ENCODE assay signal across 8 mouse cellular contexts in the genomic region with DNA sequence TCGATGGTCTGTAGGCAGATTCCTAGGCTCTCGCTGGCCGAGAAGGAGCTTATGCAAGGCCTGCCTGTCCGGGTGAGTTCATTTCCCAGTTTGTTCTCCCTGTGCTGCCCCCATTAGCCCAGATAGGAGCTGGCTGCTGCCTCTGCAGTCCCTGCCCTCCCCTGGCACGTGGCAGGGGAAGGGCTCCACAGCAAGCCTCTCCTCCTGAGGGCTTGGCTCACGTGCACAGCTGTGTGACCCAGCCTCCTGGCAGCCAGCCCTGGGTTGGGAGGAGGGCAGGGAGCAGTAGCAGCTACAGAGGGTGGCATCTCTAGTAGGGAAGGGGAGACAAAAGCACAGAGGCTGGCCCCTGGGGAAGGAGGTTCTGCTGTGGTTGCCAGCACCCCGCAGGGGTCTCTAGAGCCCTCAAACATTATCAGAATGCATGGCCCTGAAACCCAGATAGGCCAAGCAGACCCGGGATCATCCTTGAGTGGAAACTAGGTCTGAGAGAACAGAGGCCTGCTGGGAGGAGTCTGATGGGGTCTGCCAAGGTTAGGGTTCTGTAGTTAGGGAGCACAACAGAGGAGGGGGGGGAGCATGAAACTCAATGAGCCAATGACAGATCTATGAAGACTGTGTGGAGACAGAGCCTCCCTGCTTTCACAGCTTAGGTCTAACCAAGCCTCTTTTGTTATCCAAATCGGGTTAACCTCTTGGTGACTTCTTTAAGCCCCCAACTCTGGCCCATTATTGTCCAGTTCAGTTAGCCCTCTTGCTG. TPM values are rescaled to one million over a fixed set of nuclear protein-coding genes. Genes with fewer than 3 reads are reported as not detected.
DNase-seq lines count a peak whose midpoint lies in the region; ATAC-seq and TF ChIP-seq lines count a peak whose summit lies in the region.

No protein-coding gene starts in this region.

- ATAC-seq in forebrain, postnatal 0 days: peak; percentile 62
- ATAC-seq in CD4-positive, CD25-positive, alpha-beta regulatory T cell, adult 4 months: no peak

- H3K36me3 ChIP-seq in forebrain, postnatal 0 days (ENCODE audit: insufficient read depth): peaks cover 60% of the 10 kb centered on the region

- 48% methylated on average over 9 of the region's 9 CpGs for WGBS in forebrain, postnatal 0 days

- H3K27ac ChIP-seq in brown adipose tissue, adult 24 weeks (replicated peaks; ENCODE audit: low read depth, low read length): peak overlapping the region; percentile 91
- H3K27ac ChIP-seq in forebrain, postnatal 0 days (ENCODE audit: low read depth, low read length): peak overlapping the region; percentile 77

- no peak overlapping the region for H3K9ac ChIP-seq in forebrain, postnatal 0 days

- H3K4me3 ChIP-seq in brown adipose tissue, adult 24 weeks (ENCODE audit: insufficient read depth, low read depth, low read length): peak overlapping the region; percentile 13; the same call in 1 of the 2 replicates
- H3K4me3 ChIP-seq in forebrain, postnatal 0 days (ENCODE audit: low read depth, low read length): no peak overlapping the region

- H3K4me2 ChIP-seq in forebrain, postnatal 0 days (ENCODE audit: low read depth): no peak overlapping the region

- peak; percentile 30 for DNase-seq in 416B (ENCODE audit: low read depth)
- peak; percentile 72 for DNase-seq in forebrain, postnatal 0 days
- DNase-seq in heart, postnatal 14 days: peak; percentile 92 to 98
- DNase-seq in kidney, postnatal 4 days: peak; percentile 80 to 85
- DNase-seq in lung, postnatal 25 days (ENCODE audit: low spot score): peak; percentile 98
- peak; percentile 79 for DNase-seq in right cerebral cortex, postnatal 25 days

- H3K27me3 ChIP-seq in forebrain, postnatal 0 days (ENCODE audit: insufficient read depth, low read length): no peaks in the 10 kb centered on the region

- H3K4me1 ChIP-seq in brown adipose tissue, adult 24 weeks (ENCODE audit: control insufficient read depth, insufficient read depth, insufficient read length, low read length): peaks cover 58% of the 10 kb centered on the region
- peaks cover 16% of the 10 kb centered on the region for H3K4me1 ChIP-seq in forebrain, postnatal 0 days (ENCODE audit: insufficient read depth)

- no peak for TF ChIP-seq CTCF in forebrain, postnatal 0 days (IDR thresholded peaks at IDR 0.05; ENCODE audit: low read depth)

- intact Hi-C loops in heart, postnatal 14 days (cut with DNase I): no loop called here

- no peaks in the 10 kb centered on the region for H3K9me3 ChIP-seq in forebrain, postnatal 0 days (ENCODE audit: low read length)

RNA-seq across cellular contexts. Expression of a gene that starts 10.0 kb away (rescaled TPM):
- 11.7 and 14.6 TPM in 2 replicates for polyA plus RNA-seq in brown adipose tissue, adult 24 weeks (2012; ENCODE audit: insufficient read depth, insufficient read length, missing spikeins)
- total RNA-seq in forebrain, postnatal 0 days (2014; rRNA removed): 26.5 and 36.7 TPM in 2 replicates
- polyA plus RNA-seq in forebrain, postnatal 0 days (2015; fragmentation: Nextera tagmentation; extraction: Ambion mirVana): 28.5 and 43.2 TPM in 2 replicates
- total RNA-seq in heart, postnatal 14 days (2021): 10 to 100 TPM; 20.9 to 26.6 TPM
- 10 to 100 TPM; 10.6 to 13.4 TPM for polyA plus RNA-seq in CD4-positive, CD25-positive, alpha-beta regulatory T cell, adult 4 months (2017; shearing (Covaris generic))

RNA-seq across cellular contexts. Expression of a gene that starts 22.8 kb away (rescaled TPM):
- 9.4 and 9.6 TPM in 2 replicates for polyA plus RNA-seq in brown adipose tissue, adult 24 weeks (2012; ENCODE audit: insufficient read depth, insufficient read length, missing spikeins)
- total RNA-seq in forebrain, postnatal 0 days (2014; rRNA removed): 223 and 225 TPM in 2 replicates
- 129 and 150 TPM in 2 replicates for polyA plus RNA-seq in forebrain, postnatal 0 days (2015; fragmentation: Nextera tagmentation; extraction: Ambion mirVana)
- 1 to 10 TPM; 7.4 to 8.6 TPM for total RNA-seq in heart, postnatal 14 days (2021)
- polyA plus RNA-seq in CD4-positive, CD25-positive, alpha-beta regulatory T cell, adult 4 months (2017; shearing (Covaris generic)): under 1 TPM; 0.35 to 0.68 TPM

RNA-seq across cellular contexts. Expression of a gene that starts 36.5 kb away (rescaled TPM):
- 2.9 and 5.5 TPM in 2 replicates for polyA plus RNA-seq in brown adipose tissue, adult 24 weeks (2012; ENCODE audit: insufficient read depth, insufficient read length, missing spikeins)
- total RNA-seq in forebrain, postnatal 0 days (2014; rRNA removed): 4.6 and 9.1 TPM in 2 replicates
- polyA plus RNA-seq in forebrain, postnatal 0 days (2015; fragmentation: Nextera tagmentation; extraction: Ambion mirVana): 13.1 and 14.4 TPM in 2 replicates
- total RNA-seq in heart, postnatal 14 days (2021): 1 to 10 TPM; 5.5 to 5.6 TPM
- 10 to 100 TPM; 50.3 to 73.8 TPM for polyA plus RNA-seq in CD4-positive, CD25-positive, alpha-beta regulatory T cell, adult 4 months (2017; shearing (Covaris generic))

RNA-seq across cellular contexts. Expression of a gene that starts 41.5 kb away (rescaled TPM):
- 3.3 and 4.1 TPM in 2 replicates for polyA plus RNA-seq in brown adipose tissue, adult 24 weeks (2012; ENCODE audit: insufficient read depth, insufficient read length, missing spikeins)
- 2.3 and 2.6 TPM in 2 replicates for total RNA-seq in forebrain, postnatal 0 days (2014; rRNA removed)
- polyA plus RNA-seq in forebrain, postnatal 0 days (2015; fragmentation: Nextera tagmentation; extraction: Ambion mirVana): 2.4 and 3.1 TPM in 2 replicates
- 1 to 10 TPM; 1.4 to 1.9 TPM for total RNA-seq in heart, postnatal 14 days (2021)
- polyA plus RNA-seq in CD4-positive, CD25-positive, alpha-beta regulatory T cell, adult 4 months (2017; shearing (Covaris generic)): 1 to 10 TPM; 4.5 to 8.1 TPM

RNA-seq across cellular contexts. Expression of a gene that starts 49.2 kb away (rescaled TPM):
- polyA plus RNA-seq in brown adipose tissue, adult 24 weeks (2012; ENCODE audit: insufficient read depth, insufficient read length, missing spikeins): 1.9 TPM in 1 of 2 replicates, not detected in the other
- 0.10 and 1.8 TPM in 2 replicates for total RNA-seq in forebrain, postnatal 0 days (2014; rRNA removed)
- polyA plus RNA-seq in forebrain, postnatal 0 days (2015; fragmentation: Nextera tagmentation; extraction: Ambion mirVana): 1.1 and 1.5 TPM in 2 replicates
- under 1 TPM; 0.32 to 0.36 TPM for total RNA-seq in heart, postnatal 14 days (2021)
- polyA plus RNA-seq in CD4-positive, CD25-positive, alpha-beta regulatory T cell, adult 4 months (2017; shearing (Covaris generic)): not detected

Comparison
In these comparisons a context has a peak if more than half of its experiments do, and no peak if none do; other contexts are left out.
1. DNase-seq: peak in every context shown above with its lines; median percentile 98 in lung, postnatal 25 days; 95 in heart, postnatal 14 days; 82 in kidney, postnatal 4 days; 79 in right cerebral cortex, postnatal 25 days; 72 in forebrain, postnatal 0 days; 30 in 416B.
2. RNA of a gene that starts 22.8 kb away (polyA plus RNA-seq): 129 to 150 TPM in forebrain, postnatal 0 days; 9.4 to 9.6 TPM in brown adipose tissue, adult 24 weeks and 0.35 to 0.68 TPM in CD4-positive, CD25-positive, alpha-beta regulatory T cell, adult 4 months; every median in the first group is over 10 times any median in the second.